In genomic region chr14:76222320-76222626, GRCm38 (mm10) we compare ENCODE assay signal across 20 mouse cellular contexts.
DNase-seq lines count a peak whose midpoint lies in the region; ATAC-seq and TF ChIP-seq lines count a peak whose summit lies in the region.
"Had no signal": no experiment of that assay in that cellular context is flagged by ENCODE, and none has a peak within 500 bp of the region (broad histone marks: within the 10 kb centered on the region; RNA-seq: fewer than 3 reads in every experiment).

No protein-coding gene starts in this region.

- H3K4me1 ChIP-seq in forebrain, embryonic 12.5 days: peaks cover 25% of the 10 kb centered on the region
- no peaks in the 10 kb centered on the region for H3K4me1 ChIP-seq in forebrain, postnatal 0 days (ENCODE audit: insufficient read depth)
- H3K4me1 ChIP-seq in neural tube, embryonic 11.5 days (ENCODE audit: control insufficient read depth, insufficient read depth, low read length): no peaks in the 10 kb centered on the region; the same call in 1 of the 2 replicates
- H3K4me1 ChIP-seq in midbrain, embryonic 12.5 days: peaks cover 24% of the 10 kb centered on the region
- H3K4me1 ChIP-seq in stomach, postnatal 0 days (replicated peaks; ENCODE audit: control insufficient read depth, insufficient read depth): peaks cover 6% of the 10 kb centered on the region; the same call in 1 of the 2 replicates

- WGBS in forebrain, embryonic 12.5 days: 70% methylated on average over 1 of the region's 1 CpGs
- WGBS in forebrain, postnatal 0 days: 52% methylated on average over 1 of the region's 1 CpGs
- 83% methylated on average over 1 of the region's 1 CpGs for WGBS in neural tube, embryonic 11.5 days
- 80% methylated on average over 1 of the region's 1 CpGs for WGBS in midbrain, embryonic 12.5 days
- WGBS in stomach, postnatal 0 days: 96% methylated on average over 1 of the region's 1 CpGs

- no peak overlapping the region for H3K4me3 ChIP-seq in forebrain, embryonic 12.5 days (replicated peaks)
- no peak overlapping the region for H3K4me3 ChIP-seq in forebrain, postnatal 0 days (ENCODE audit: low read depth, low read length)
- no peak overlapping the region for H3K4me3 ChIP-seq in neural tube, embryonic 11.5 days (ENCODE audit: low read depth, low read length)
- no peak overlapping the region for H3K4me3 ChIP-seq in midbrain, embryonic 12.5 days
- no peak overlapping the region for H3K4me3 ChIP-seq in stomach, postnatal 0 days (ENCODE audit: low read depth, low read length)
- H3K4me3 ChIP-seq: heart, embryonic 15.5 days; intestine, embryonic 15.5 days; left cerebral cortex, adult 2 months had no signal

- ATAC-seq in forebrain, embryonic 12.5 days (ENCODE audit: low FRiP score): no peak; the same call in none of the 2 replicates
- ATAC-seq in forebrain, postnatal 0 days: no peak
- peak; percentile 13; the same call in 1 of the 2 replicates for ATAC-seq in neural tube, embryonic 11.5 days (ENCODE audit: insufficient read depth, low FRiP score, low TSS enrichment)
- peak; percentile 61; the same call in 1 of the 2 replicates for ATAC-seq in midbrain, embryonic 12.5 days (ENCODE audit: low FRiP score, low read depth)
- no peak for ATAC-seq in stomach, postnatal 0 days (ENCODE audit: low FRiP score, low TSS enrichment)
- ATAC-seq: CD4-positive, CD25-positive, alpha-beta regulatory T cell, adult 4 months; Patski had no signal

- DNase-seq in forebrain, postnatal 0 days: no peak
- no peak for DNase-seq in neural tube, embryonic 11.5 days (ENCODE audit: low spot score)
- no peak for DNase-seq in neural tube, embryonic 10.5 days (ENCODE audit: extremely low spot score, low spot score)
- no peak for DNase-seq in stomach, postnatal 0 days (ENCODE audit: low spot score)
- DNase-seq in right cerebral cortex, postnatal 14 days: no peak
- no peak for DNase-seq in adrenal gland, adult 2 months
- DNase-seq: adrenal gland, postnatal 10 days; cerebellum, postnatal 10 days; heart, postnatal 4 days; layer of hippocampus, adult 9-11 months; left cerebral cortex, postnatal 4 days; right cerebral cortex, postnatal 4 days; thymus, adult 2 months had no signal

- H3K27me3 ChIP-seq in forebrain, embryonic 12.5 days: peaks cover 23% of the 10 kb centered on the region
- no peaks in the 10 kb centered on the region for H3K27me3 ChIP-seq in forebrain, postnatal 0 days (ENCODE audit: insufficient read depth, low read length)
- no peaks in the 10 kb centered on the region for H3K27me3 ChIP-seq in neural tube, embryonic 11.5 days (ENCODE audit: control insufficient read depth, insufficient read depth, low read length)
- H3K27me3 ChIP-seq in midbrain, embryonic 12.5 days: 0 out of 2 replicates have a peak, but pooled peaks cover 14% of the 10 kb centered on the region
- no peaks in the 10 kb centered on the region for H3K27me3 ChIP-seq in stomach, postnatal 0 days (ENCODE audit: control insufficient read depth, insufficient read depth, low read length)
- H3K27me3 ChIP-seq: heart, embryonic 15.5 days; intestine, embryonic 15.5 days; Patski had no signal

- peaks cover 10% of the 10 kb centered on the region; the same call in 1 of the 2 replicates for H3K9me3 ChIP-seq in forebrain, embryonic 12.5 days
- H3K9me3 ChIP-seq in forebrain, postnatal 0 days (ENCODE audit: low read length): no peaks in the 10 kb centered on the region
- 0 out of 2 replicates have a peak, but pooled peaks cover 4% of the 10 kb centered on the region for H3K9me3 ChIP-seq in neural tube, embryonic 11.5 days (ENCODE audit: control insufficient read depth, low read length)
- H3K9me3 ChIP-seq in midbrain, embryonic 12.5 days: 0 out of 2 replicates have a peak, but pooled peaks cover 8% of the 10 kb centered on the region
- H3K9me3 ChIP-seq in stomach, postnatal 0 days (ENCODE audit: control insufficient read depth, low read length): no peaks in the 10 kb centered on the region
- H3K9me3 ChIP-seq: intestine, embryonic 15.5 days had no signal

- TF ChIP-seq EP300 in stomach, postnatal 0 days (optimal IDR thresholded peaks at IDR 0.05): no peak

- H3K36me3 ChIP-seq in forebrain, embryonic 12.5 days (replicated peaks): no peaks in the 10 kb centered on the region
- H3K36me3 ChIP-seq in forebrain, postnatal 0 days (ENCODE audit: insufficient read depth): no peaks in the 10 kb centered on the region
- no peaks in the 10 kb centered on the region for H3K36me3 ChIP-seq in neural tube, embryonic 11.5 days (ENCODE audit: control insufficient read depth, insufficient read depth, low read length)
- H3K36me3 ChIP-seq in midbrain, embryonic 12.5 days: no peaks in the 10 kb centered on the region
- H3K36me3 ChIP-seq in stomach, postnatal 0 days (ENCODE audit: control insufficient read depth, insufficient read depth, low read length): no peaks in the 10 kb centered on the region
- H3K36me3 ChIP-seq: heart, embryonic 15.5 days; intestine, embryonic 15.5 days had no signal

- no peak overlapping the region for H3K4me2 ChIP-seq in forebrain, embryonic 12.5 days
- no peak overlapping the region for H3K4me2 ChIP-seq in forebrain, postnatal 0 days (ENCODE audit: low read depth)
- H3K4me2 ChIP-seq in neural tube, embryonic 11.5 days (ENCODE audit: low read depth): no peak overlapping the region
- H3K4me2 ChIP-seq in midbrain, embryonic 12.5 days (replicated peaks): no peak overlapping the region
- no peak overlapping the region for H3K4me2 ChIP-seq in stomach, postnatal 0 days (replicated peaks; ENCODE audit: low read depth)
- H3K4me2 ChIP-seq: heart, embryonic 15.5 days; intestine, embryonic 15.5 days had no signal

- TF ChIP-seq CTCF in forebrain, postnatal 0 days (IDR thresholded peaks at IDR 0.05; ENCODE audit: low read depth): no peak
- no peak for TF ChIP-seq CTCF in stomach, postnatal 0 days (IDR thresholded peaks at IDR 0.05; ENCODE audit: low read depth)

- H3K9ac ChIP-seq in forebrain, embryonic 12.5 days: no peak overlapping the region
- H3K9ac ChIP-seq in forebrain, postnatal 0 days: no peak overlapping the region
- H3K9ac ChIP-seq in neural tube, embryonic 11.5 days (ENCODE audit: low read length): no peak overlapping the region
- no peak overlapping the region for H3K9ac ChIP-seq in midbrain, embryonic 12.5 days (replicated peaks)
- no peak overlapping the region for H3K9ac ChIP-seq in stomach, postnatal 0 days (ENCODE audit: low read length)
- H3K9ac ChIP-seq: heart, embryonic 15.5 days; intestine, embryonic 15.5 days had no signal

- H3K27ac ChIP-seq in forebrain, embryonic 12.5 days: peak overlapping the region; percentile 61
- no peak overlapping the region for H3K27ac ChIP-seq in forebrain, postnatal 0 days (ENCODE audit: low read depth, low read length)
- H3K27ac ChIP-seq in neural tube, embryonic 11.5 days (ENCODE audit: low read depth, low read length): 0 out of 2 replicates have a peak overlapping the region, but pooled peaks have one; percentile 27
- peak overlapping the region; percentile 54 for H3K27ac ChIP-seq in midbrain, embryonic 12.5 days (replicated peaks)
- peak overlapping the region; percentile 40; the same call in 1 of the 2 replicates for H3K27ac ChIP-seq in stomach, postnatal 0 days (replicated peaks)
- H3K27ac ChIP-seq: heart, embryonic 15.5 days; intestine, embryonic 15.5 days; left cerebral cortex, adult 2 months had no signal

Comparison
In these comparisons a context has a peak if more than half of its experiments do, and no peak if none do; other contexts are left out.
1. ATAC-seq: peak in neural tube, embryonic 11.5 days (single experiment) and midbrain, embryonic 12.5 days (single experiment); none in forebrain, embryonic 12.5 days (single experiment), forebrain, postnatal 0 days (single experiment) and stomach, postnatal 0 days (single experiment).